Mouse (Mus musculus) limb, embryonic 14.5 days (tissue): ENCODE measurements around the gene Lhcgr. TPM values are rescaled to one million over a fixed set of nuclear protein-coding genes. Genes with fewer than 3 reads are reported as not detected.

ENCODE experiments used
- ATAC-seq: fragments of 200-750 bp; cut with Nextera tagmentation; 2 replicates; pipeline ENCODE4 v1.8.0; 2017; ENCODE audit warnings: low read depth, moderate number of reproducible peaks, moderate TSS enrichment; ENCODE audit not compliant: low FRiP score
- DNase-seq: peaks from one replicate; pipeline ENCODE4 v3.0.0-alpha.2; 2015; ENCODE audit warnings: low spot score
- H3K27ac ChIP-seq: fragments of 300-500 bp; sonication (generic); replicated peaks from 2 replicates; pipeline ENCODE4 v1.5.1; 2014; ENCODE audit warnings: low read depth, mild to moderate bottlenecking, low read length, moderate library complexity, mixed read lengths
- H3K27me3 ChIP-seq: fragments of 300-500 bp; sonication (generic); 2 replicates; pipeline ENCODE4 v1.6.1; 2014; ENCODE audit warnings: low read length, mixed read lengths; ENCODE audit not compliant: control insufficient read depth, insufficient read depth
- H3K36me3 ChIP-seq: fragments of 300-500 bp; sonication (generic); 2 replicates; pipeline ENCODE4 v1.6.1; 2014; ENCODE audit warnings: mild to moderate bottlenecking, low read length, moderate library complexity, mixed read lengths; ENCODE audit not compliant: control insufficient read depth, insufficient read depth
- H3K4me1 ChIP-seq: fragments of 300-500 bp; sonication (generic); 2 replicates; pipeline ENCODE4 v1.6.1; 2014; ENCODE audit warnings: antibody characterized with exemption, low read length, mixed read lengths; ENCODE audit not compliant: control insufficient read depth, insufficient read depth
- H3K4me2 ChIP-seq: fragments of 300-500 bp; sonication (generic); replicated peaks from 2 replicates; pipeline ENCODE4 v1.6.1; 2014; ENCODE audit warnings: low read depth, mild to moderate bottlenecking, low read length, moderate library complexity; ENCODE audit not compliant: severe bottlenecking
- H3K4me3 ChIP-seq: fragments of 300-500 bp; sonication (generic); replicated peaks from 2 replicates; pipeline ENCODE4 v1.5.1; 2014; ENCODE audit warnings: low read length
- H3K9ac ChIP-seq: fragments of 300-500 bp; sonication (generic); 2 replicates; pipeline ENCODE4 v1.6.1; 2014; ENCODE audit warnings: mild to moderate bottlenecking, low read depth, low read length, moderate library complexity; ENCODE audit not compliant: severe bottlenecking
- H3K9me3 ChIP-seq: fragments of 300-500 bp; sonication (generic); 2 replicates; pipeline ENCODE4 v1.6.1; 2016; ENCODE audit warnings: low read length; ENCODE audit not compliant: control insufficient read depth
- POLR2A ChIP-seq: fragments of 200-500 bp; IDR thresholded peaks from 2 replicates; pipeline ENCODE4 v1.8.0; 2012; ENCODE audit warnings: inconsistent platforms, mild to moderate bottlenecking, moderate library complexity, borderline replicate concordance; ENCODE audit not compliant: insufficient read depth, insufficient read length; ENCODE audit errors: extremely low read depth
- WGBS: fragments of 180-500 bp; shearing (Covaris S2); extraction: QIAGEN DNeasy Blood & Tissue Kit; methylation state at CpG from one replicate; pipeline ENCODE4 v1.1.7; 2014; 5-methylcytosine and 5-hydroxymethylcytosine counted together
- polyA plus RNA-seq, 2 experiments: library from polyadenylated mRNA; depleted of rRNA in 1 of 2; stranded (reverse) in 1 of 2; unstranded in 1 of 2; fragments of >200 nt; fragmentation: Nextera tagmentation in 1 of 2; extraction: Ambion mirVana in 1 of 2; gene quantifications; 2 replicates each; pipeline versions ENCODE4 v1.2.1 to v1.2.3; 2012 to 2014

Lhcgr gene
- polyA plus RNA-seq, 2 experiments, result 0.19 to 0.49 TPM

GRCm38 (mm10) chr17:88770081-88770480 is 21.7 kb downstream of the Lhcgr start:
- H3K36me3 ChIP-seq, result no peaks in the 10 kb centered on the region
- H3K4me3 ChIP-seq, result no peak overlapping the region
- H3K27ac ChIP-seq, result no peak overlapping the region
- no peaks in the 10 kb centered on the region for H3K9me3 ChIP-seq
- H3K9ac ChIP-seq, result no peak overlapping the region
- TF ChIP-seq POLR2A, result no peak
- H3K4me1 ChIP-seq, result peaks cover 14% of the 10 kb centered on the region
- DNase-seq, result no peak
- WGBS, result 86% methylated on average over 7 of the region's 7 CpGs
- ATAC-seq, result no peak
- H3K27me3 ChIP-seq, result no peaks in the 10 kb centered on the region
- no peak overlapping the region for H3K4me2 ChIP-seq

DNA sequence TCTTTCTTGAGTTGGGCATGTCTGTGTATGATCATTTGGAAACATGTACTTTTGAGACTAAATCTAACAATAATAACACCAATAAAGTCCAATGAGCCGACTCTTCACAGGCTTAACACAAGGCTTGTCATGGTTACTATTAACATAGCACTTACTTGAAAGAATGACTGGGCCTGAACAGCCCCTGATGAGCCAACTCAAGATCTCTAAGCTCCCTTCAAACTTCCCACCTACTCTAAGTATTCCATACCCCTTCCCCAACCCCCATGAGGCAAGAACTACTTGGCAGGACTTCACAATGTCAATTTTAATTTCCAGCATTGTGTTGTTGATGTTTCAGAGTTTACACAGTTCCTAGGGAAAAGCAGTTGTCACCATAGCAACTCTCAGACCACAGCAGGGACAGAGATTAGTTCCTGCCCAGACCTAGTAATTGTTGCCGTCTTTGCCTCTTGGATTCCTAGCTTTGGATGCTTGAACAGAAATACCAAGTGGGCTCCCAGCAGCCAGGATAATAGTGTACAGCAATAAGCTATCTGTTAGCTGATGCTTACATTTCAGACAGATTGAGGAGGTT is 22.4 kb downstream of the Lhcgr start:
- H3K27ac ChIP-seq, result no peak overlapping the region
- no peak; the same call in 1 of the 2 replicates for ATAC-seq
- WGBS, result 65% methylated on average over 2 of the region's 2 CpGs

DNA sequence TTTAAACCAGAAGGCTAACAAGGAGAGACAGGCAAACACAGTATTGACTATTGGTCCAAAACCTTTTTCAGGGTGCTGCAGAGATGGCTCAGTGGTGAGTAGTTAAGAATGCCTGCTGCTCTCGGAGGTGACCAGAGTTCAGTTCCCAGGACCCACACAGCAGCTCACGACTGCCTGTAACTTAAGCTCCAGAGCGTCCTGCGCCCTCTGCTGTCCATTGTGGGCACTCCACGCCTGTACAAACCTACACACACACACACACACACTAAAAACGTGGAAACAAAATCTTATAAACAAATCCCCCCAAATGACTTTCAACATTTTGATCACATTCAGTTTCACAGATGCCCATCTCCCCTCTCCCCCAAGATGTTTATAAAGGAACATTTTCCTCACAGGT is 24.9 kb downstream of the Lhcgr start:
- no peaks in the 10 kb centered on the region for H3K27me3 ChIP-seq
- no peak overlapping the region for H3K9ac ChIP-seq
- H3K27ac ChIP-seq, result no peak overlapping the region
- no peaks in the 10 kb centered on the region for H3K4me1 ChIP-seq
- ATAC-seq, result no peak
- no peak overlapping the region for H3K4me2 ChIP-seq
- H3K36me3 ChIP-seq, result no peaks in the 10 kb centered on the region
- 89% methylated on average over 6 of the region's 6 CpGs for WGBS
- DNase-seq, result no peak
- no peak for TF ChIP-seq POLR2A
- no peak overlapping the region for H3K4me3 ChIP-seq
- H3K9me3 ChIP-seq, result no peaks in the 10 kb centered on the region

More for the DNA sequence above, 22.4 kb downstream of the Lhcgr start:
- no peak for TF ChIP-seq POLR2A
- no peak for DNase-seq
- no peaks in the 10 kb centered on the region for H3K27me3 ChIP-seq
- H3K4me2 ChIP-seq, result no peak overlapping the region
- no peaks in the 10 kb centered on the region for H3K36me3 ChIP-seq
- H3K9me3 ChIP-seq, result no peaks in the 10 kb centered on the region
- H3K4me3 ChIP-seq, result no peak overlapping the region
- H3K9ac ChIP-seq, result no peak overlapping the region
- H3K4me1 ChIP-seq, result peaks cover 11% of the 10 kb centered on the region

DNA sequence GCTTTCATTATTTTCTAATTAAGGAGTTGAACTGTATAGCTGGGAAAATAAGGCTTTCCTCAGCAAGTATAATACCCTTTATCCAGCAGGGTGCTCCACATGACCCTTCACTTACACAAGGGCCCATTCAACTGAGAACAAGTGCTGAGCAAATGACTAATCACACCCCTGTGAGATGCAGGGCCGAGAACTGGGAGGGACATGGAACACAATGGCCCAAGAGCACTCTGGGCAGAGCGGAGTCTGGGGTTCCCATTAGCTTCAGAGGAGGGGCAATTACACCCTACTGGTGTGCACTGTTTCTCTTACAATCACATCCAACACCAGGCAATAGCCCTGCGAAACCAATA is 27.7 kb downstream of the Lhcgr start:
- Histone ChIP-seq H3K4me3 (no peak overlapping the region), H3K4me2 (no peak overlapping the region), H3K9me3 (no peaks in the 10 kb centered on the region), H3K4me1 (no peaks in the 10 kb centered on the region), H3K9ac (no peak overlapping the region), H3K36me3 (no peaks in the 10 kb centered on the region), H3K27me3 (no peaks in the 10 kb centered on the region), H3K27ac (no peak overlapping the region)
- WGBS, result 58% methylated on average over 3 of the region's 3 CpGs
- no peak for TF ChIP-seq POLR2A
- ATAC-seq, result peak; percentile 26; the same call in 1 of the 2 replicates
- no peak for DNase-seq

- TF ChIP-seq POLR2A, result no peak
- WGBS, result 52% methylated on average over 5 of the region's 5 CpGs
- H3K27ac ChIP-seq, result no peak overlapping the region
- no peak for DNase-seq
- H3K36me3 ChIP-seq, result no peaks in the 10 kb centered on the region
- H3K4me1 ChIP-seq, result no peaks in the 10 kb centered on the region
- no peaks in the 10 kb centered on the region for H3K9me3 ChIP-seq
- no peak overlapping the region for H3K4me2 ChIP-seq
- no peak; the same call in 1 of the 2 replicates for ATAC-seq
- no peak overlapping the region for H3K9ac ChIP-seq
- H3K4me3 ChIP-seq, result no peak overlapping the region
- no peaks in the 10 kb centered on the region for H3K27me3 ChIP-seq
Observed at GRCm38 (mm10) chr17:88763396-88764135, 28.2 kb downstream of the Lhcgr start.
